Mouse (Mus musculus) hindbrain, embryonic 15.5 days (tissue): ENCODE measurements around the gene Bend6. TPM values are rescaled to one million over a fixed set of nuclear protein-coding genes. Genes with fewer than 3 reads are reported as not detected.
"Not testable (repeated sequence)": the region's sequence is repeated elsewhere in the genome, so short reads cannot be mapped to it uniquely, and the experiment has no call there.

ENCODE experiments used
- ATAC-seq: fragments of 200-750 bp; cut with Nextera tagmentation; 2 replicates; pipeline ENCODE4 v1.8.0; 2017; ENCODE audit warnings: low read depth, moderate number of reproducible peaks, moderate TSS enrichment; ENCODE audit not compliant: low FRiP score
- H3K27ac ChIP-seq: fragments of 300-500 bp; sonication (generic); replicated peaks from 2 replicates; pipeline ENCODE4 v1.5.1; 2015; ENCODE audit warnings: mild to moderate bottlenecking, inconsistent platforms
- H3K27me3 ChIP-seq: fragments of 300-500 bp; sonication (generic); 2 replicates; pipeline ENCODE4 v1.6.1; 2015; ENCODE audit warnings: control low read depth, inconsistent platforms
- H3K36me3 ChIP-seq: fragments of 300-500 bp; sonication (generic); 2 replicates; pipeline ENCODE4 v1.6.1; 2015; ENCODE audit warnings: control low read depth, inconsistent platforms
- H3K4me1 ChIP-seq: fragments of 300-500 bp; sonication (generic); replicated peaks from 2 replicates; pipeline ENCODE4 v1.6.1; 2015; ENCODE audit warnings: control low read depth, inconsistent platforms
- H3K4me2 ChIP-seq: fragments of 300-500 bp; sonication (generic); 2 replicates; pipeline ENCODE4 v1.6.1; 2015; ENCODE audit warnings: moderate library complexity, mild to moderate bottlenecking, inconsistent platforms
- H3K4me3 ChIP-seq: fragments of 300-500 bp; sonication (generic); 2 replicates; pipeline ENCODE4 v1.5.1; 2015; ENCODE audit warnings: mild to moderate bottlenecking, inconsistent platforms
- H3K9ac ChIP-seq: fragments of 300-500 bp; sonication (generic); 2 replicates; pipeline ENCODE4 v1.6.1; 2015; ENCODE audit warnings: inconsistent platforms
- H3K9me3 ChIP-seq: fragments of 300-500 bp; sonication (generic); 2 replicates; pipeline ENCODE4 v1.6.1; 2016; ENCODE audit warnings: control low read depth, inconsistent platforms
- WGBS: fragments of 180-500 bp; shearing (Covaris S2); methylation state at CpG from one replicate; pipeline ENCODE4 v1.1.7; 2015; 5-methylcytosine and 5-hydroxymethylcytosine counted together
- polyA plus RNA-seq: library from polyadenylated mRNA; unstranded; fragments of >200 nt; fragmentation: Nextera tagmentation; extraction: Ambion mirVana; gene quantifications from 2 replicates; pipeline ENCODE4 v1.2.1, GENCODE M21; 2015

The Bend6 gene
- polyA plus RNA-seq, 1 experiment from 2014 or later: 66.5 TPM

DNA sequence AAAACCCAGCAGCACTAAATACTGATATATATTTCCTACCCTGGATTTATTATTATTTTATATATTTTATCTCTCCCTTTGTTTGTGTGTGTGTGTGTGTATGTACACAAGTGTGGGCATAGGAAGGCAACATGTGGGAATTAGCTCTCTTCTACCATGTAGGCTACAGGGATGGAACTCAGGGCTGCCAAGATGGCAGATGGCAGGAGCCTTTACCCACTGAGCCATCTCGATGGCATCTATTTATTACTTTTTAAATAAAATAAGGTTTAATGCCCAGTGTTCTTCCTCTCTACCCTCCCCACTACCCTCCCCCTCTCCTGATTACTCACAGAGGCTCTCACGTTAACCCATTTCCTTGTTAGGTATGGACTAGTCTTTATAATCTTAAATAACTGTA, 38.6 kb downstream of the Bend6 start:
- WGBS: 94% methylated on average over 2 of the region's 2 CpGs

DNA sequence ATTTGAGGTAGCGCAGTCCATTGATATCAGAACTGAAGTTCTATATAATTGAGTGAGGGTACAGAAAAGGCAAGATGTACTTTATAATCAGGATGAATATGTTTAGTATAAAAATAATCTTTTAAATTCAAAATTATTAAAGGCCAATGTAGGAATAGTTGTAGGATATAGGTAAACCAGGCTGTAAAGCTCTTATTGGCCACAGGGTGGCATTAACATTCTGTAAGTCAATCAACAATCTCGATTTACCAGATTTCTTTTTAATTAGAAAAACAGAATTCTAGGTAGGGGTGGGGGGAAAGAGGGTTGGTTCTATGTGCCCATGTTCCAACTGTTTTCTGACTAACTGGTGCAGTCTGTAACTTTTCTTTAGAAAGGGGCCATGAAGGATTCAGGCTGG, 60.8 kb downstream of the Bend6 start:
- no peak overlapping the region for H3K4me3 ChIP-seq
- no peaks in the 10 kb centered on the region for H3K27me3 ChIP-seq
- H3K4me2 ChIP-seq: no peak overlapping the region
- no peaks in the 10 kb centered on the region for H3K4me1 ChIP-seq
- no peaks in the 10 kb centered on the region; the same call in 1 of the 2 replicates for H3K9me3 ChIP-seq
- H3K9ac ChIP-seq: no peak overlapping the region
- WGBS: 95% methylated on average over 2 of the region's 2 CpGs
- H3K27ac ChIP-seq: no peak overlapping the region
- H3K36me3 ChIP-seq: no peaks in the 10 kb centered on the region
- ATAC-seq: no peak

More for the DNA sequence above, 38.6 kb downstream of the Bend6 start:
- no peak for ATAC-seq
- Histone ChIP-seq H3K27ac (no peak overlapping the region), H3K27me3 (no peaks in the 10 kb centered on the region), H3K4me3 (no peak overlapping the region), H3K4me2 (no peak overlapping the region), H3K9ac (no peak overlapping the region), H3K36me3 (peaks cover 6% of the 10 kb centered on the region; the same call in 1 of the 2 replicates), H3K9me3 (no peaks in the 10 kb centered on the region), H3K4me1 (no peaks in the 10 kb centered on the region)

DNA sequence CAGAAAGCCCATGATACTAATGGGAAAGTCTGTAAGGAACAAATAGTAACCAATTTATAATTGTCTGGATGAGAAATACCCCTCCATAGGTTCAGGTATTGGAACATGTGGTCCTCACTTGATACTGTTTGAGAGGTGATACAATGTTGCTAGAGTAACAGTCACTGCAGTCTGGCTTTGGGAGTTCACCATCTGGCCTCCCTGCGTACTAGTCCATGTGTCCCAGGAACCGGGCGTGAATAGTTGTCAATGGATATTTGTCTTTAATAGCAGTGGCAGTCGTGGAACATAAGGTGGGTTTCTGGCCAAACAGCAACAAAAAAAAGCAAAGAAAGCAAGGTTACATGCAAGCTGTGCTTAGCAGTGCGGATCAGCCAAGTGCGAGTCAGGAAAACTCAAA, 63.8 kb downstream of the Bend6 start:
- no peak for ATAC-seq
- Histone ChIP-seq H3K4me3 (no peak overlapping the region), H3K4me1 (no peaks in the 10 kb centered on the region), H3K4me2 (no peak overlapping the region), H3K27ac (no peak overlapping the region), H3K9ac (no peak overlapping the region), H3K36me3 (no peaks in the 10 kb centered on the region), H3K27me3 (no peaks in the 10 kb centered on the region), H3K9me3 (no peaks in the 10 kb centered on the region; the same call in 1 of the 2 replicates)
- WGBS: 69% methylated on average over 6 of the region's 6 CpGs

DNA sequence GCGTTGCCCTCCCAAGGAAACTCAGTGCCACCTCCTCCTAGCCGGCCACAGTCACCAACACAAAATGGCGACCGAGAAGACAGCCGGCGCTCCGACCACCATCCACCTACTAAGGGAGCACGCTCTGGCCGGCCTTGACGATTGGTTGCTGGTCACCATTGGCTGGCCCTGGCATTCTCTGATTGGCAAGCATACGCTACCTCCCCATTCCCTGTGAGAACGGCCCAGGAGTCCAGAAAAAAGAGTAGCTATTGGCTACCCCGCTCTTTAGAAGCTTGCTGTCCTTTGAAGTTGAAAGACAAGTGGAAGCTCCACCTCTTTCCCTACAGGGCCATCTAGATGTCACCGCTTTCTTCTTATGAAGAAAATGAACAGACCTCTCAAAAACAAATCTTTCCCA, 68.7 kb downstream of the Bend6 start:
- not testable (repeated sequence) for H3K27me3 ChIP-seq, H3K4me3 ChIP-seq, H3K36me3 ChIP-seq, H3K4me2 ChIP-seq, H3K9ac ChIP-seq, ATAC-seq, H3K27ac ChIP-seq, H3K4me1 ChIP-seq, H3K9me3 ChIP-seq
- 96% methylated on average over 14 of the region's 14 CpGs for WGBS

DNA sequence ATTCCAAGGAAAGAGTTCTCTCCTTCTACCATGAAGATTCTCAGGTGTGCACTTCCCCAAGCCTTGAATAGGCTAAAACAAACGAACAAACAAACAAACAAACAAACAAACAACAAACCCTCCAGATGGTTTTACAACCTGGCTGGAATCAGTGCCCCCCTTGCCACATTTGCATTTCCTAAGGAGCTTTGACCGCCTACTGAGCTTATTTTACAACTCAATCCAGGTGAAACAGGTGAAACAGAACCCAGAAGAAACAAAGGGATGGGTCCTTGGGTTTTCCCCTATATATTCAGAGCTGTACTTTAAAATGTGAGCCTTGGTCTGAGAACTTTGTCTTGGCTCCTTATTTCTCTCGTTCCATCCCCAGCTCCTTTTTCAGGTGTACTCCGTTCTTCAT, 77.0 kb downstream of the Bend6 start:
- Histone ChIP-seq H3K9ac (no peak overlapping the region), H3K4me3 (no peak overlapping the region), H3K4me1 (no peaks in the 10 kb centered on the region), H3K27me3 (no peaks in the 10 kb centered on the region), H3K27ac (no peak overlapping the region), H3K36me3 (no peaks in the 10 kb centered on the region), H3K9me3 (no peaks in the 10 kb centered on the region), H3K4me2 (no peak overlapping the region)
- no peak for ATAC-seq
- WGBS: 69% methylated on average over 4 of the region's 4 CpGs

DNA sequence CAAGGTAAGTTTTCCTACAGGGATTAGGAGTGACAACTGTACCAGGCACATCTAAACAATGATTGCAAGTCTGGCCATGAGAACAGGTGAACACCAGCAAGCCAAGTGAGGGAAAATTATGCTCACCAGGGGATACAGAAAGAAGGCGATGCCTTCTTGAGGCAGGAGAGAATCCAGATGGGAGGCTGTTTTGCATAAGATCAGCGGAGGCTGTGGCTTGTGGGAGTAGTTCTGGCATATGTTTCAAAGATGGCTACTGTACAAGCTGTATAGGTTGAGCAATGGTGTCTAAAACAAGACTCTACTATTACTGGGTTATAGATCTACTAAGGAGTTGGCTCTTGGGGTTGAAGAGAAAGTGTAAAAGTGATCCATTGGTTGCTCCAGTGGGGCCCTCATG, 89.7 kb downstream of the Bend6 start:
- H3K4me2 ChIP-seq: no peak overlapping the region
- no peak overlapping the region for H3K9ac ChIP-seq
- no peaks in the 10 kb centered on the region for H3K9me3 ChIP-seq
- H3K27ac ChIP-seq: no peak overlapping the region
- no peaks in the 10 kb centered on the region for H3K36me3 ChIP-seq
- H3K4me3 ChIP-seq: no peak overlapping the region
- peaks cover 6% of the 10 kb centered on the region for H3K4me1 ChIP-seq
- 73% methylated on average over 2 of the region's 2 CpGs for WGBS
- ATAC-seq: no peak
- H3K27me3 ChIP-seq: no peaks in the 10 kb centered on the region

DNA sequence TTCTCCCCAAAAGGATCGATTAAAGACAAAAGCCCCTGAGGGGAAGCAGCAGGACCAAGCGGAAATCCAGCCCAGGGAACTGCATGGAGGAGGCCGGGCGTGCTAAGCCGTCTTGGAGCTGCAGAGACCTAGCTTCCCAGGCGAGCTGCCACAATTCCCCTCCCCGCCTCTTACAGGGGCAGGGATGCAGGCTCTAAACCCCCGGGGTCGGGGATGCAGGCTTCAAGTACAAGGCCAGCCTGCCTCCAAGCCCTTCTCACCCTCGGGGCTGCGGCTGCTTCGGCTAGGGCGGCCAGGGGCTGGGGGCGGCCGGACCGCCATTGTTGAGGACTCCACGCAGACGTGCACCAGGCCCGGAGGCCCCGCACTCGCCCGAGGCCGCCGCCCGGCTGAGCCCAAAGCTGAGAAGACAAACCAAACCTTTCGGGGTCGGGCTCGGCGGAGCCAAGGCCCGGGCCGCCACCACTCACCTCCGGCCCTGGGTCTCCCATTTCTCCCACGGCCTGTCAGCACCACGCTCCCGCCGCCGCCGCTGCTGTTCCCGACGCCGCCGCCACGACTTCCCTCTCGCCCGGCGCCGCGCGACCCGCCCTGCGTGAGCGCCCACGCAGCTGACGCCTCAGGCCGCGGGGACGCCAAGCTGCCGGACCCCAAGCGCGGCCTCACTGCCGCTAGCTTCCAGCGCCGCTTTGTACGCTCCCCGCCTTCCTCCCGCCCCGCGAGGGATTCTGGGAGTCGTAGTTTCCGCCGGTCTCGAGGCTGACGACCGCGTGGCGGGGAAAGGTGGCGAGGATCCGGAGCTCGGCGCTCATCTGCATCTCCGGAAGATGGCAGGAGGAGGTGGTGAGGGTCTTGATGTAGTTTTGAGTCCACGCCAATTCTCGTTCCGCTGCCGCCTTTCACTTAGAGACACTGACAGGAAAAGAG, 93.5 kb downstream of the Bend6 start, which contains the start of gene Zfp451:
Gene Zfp451, minus strand, starts transcription at position 728 of the 927 bp plus-strand sequence.
- H3K27ac ChIP-seq: peak within 1 kb of the TSS; percentile 91
- peak; percentile 96 for ATAC-seq
- H3K4me1 ChIP-seq: peaks cover 23% of the 10 kb centered on the region
- H3K4me2 ChIP-seq: peak within 1 kb of the TSS; percentile 71
- H3K9ac ChIP-seq: peak within 1 kb of the TSS; percentile 88
- no peaks in the 10 kb centered on the region for H3K27me3 ChIP-seq
- peak within 1 kb of the TSS; percentile 65 for H3K4me3 ChIP-seq
- H3K36me3 ChIP-seq: peaks cover 14% of the 10 kb centered on the region
- under 1% methylated on average over 85 of the region's 85 CpGs for WGBS
- H3K9me3 ChIP-seq: no peaks in the 10 kb centered on the region

DNA sequence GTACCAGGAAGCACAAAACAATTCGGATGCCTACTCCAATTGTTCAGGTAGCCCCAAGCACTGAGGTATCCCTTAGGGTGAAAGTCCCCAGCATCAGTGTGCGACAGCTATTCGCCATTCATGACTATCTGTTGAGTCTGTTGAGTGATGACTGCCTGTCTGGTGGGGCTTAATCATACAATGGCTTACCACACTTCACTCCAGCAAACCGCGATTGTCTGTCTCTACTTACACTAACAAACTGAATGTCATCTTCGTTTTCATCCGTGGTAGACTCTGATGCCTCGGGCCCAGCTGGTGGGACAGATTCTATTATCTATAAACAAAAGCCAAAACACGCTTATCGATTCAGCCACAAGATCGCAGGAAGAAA, 94.1 kb downstream of the Bend6 start:
- peak overlapping the region; percentile 65 for H3K4me3 ChIP-seq
- WGBS: 7% methylated on average over 11 of the region's 11 CpGs
- no peak; the same call in 1 of the 2 replicates for ATAC-seq
- peak overlapping the region; percentile 71 for H3K4me2 ChIP-seq
- peak overlapping the region; percentile 91 for H3K27ac ChIP-seq
- H3K27me3 ChIP-seq: no peaks in the 10 kb centered on the region
- H3K9ac ChIP-seq: peak overlapping the region; percentile 88
- H3K4me1 ChIP-seq: peaks cover 23% of the 10 kb centered on the region
- H3K9me3 ChIP-seq: no peaks in the 10 kb centered on the region
- H3K36me3 ChIP-seq: peaks cover 18% of the 10 kb centered on the region

DNA sequence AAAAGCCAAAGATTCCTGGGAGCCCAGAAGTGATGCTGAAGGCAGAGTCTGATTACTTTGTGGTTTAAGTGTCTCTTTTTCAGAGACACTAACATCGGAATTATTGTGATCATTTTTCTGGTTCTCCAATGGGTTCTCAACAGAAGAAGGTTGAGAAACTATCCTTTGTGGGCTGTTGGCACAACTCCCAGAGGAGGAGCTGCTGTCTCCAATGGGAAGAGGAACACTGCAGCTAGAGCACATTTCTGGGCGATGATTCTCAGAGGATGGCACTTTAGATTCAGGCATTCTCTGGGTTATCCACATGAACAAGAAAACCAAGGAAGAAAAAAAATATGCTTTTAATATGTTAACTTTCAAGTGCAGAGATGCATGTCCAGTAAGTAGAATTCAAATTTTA, 104.3 kb downstream of the Bend6 start:
- peaks cover 62% of the 10 kb centered on the region for H3K36me3 ChIP-seq

More for the DNA sequence above, 104.3 kb downstream of the Bend6 start:
- Histone ChIP-seq H3K4me3 (no peak overlapping the region), H3K4me1 (no peaks in the 10 kb centered on the region), H3K4me2 (no peak overlapping the region), H3K27ac (no peak overlapping the region), H3K27me3 (no peaks in the 10 kb centered on the region), H3K9me3 (no peaks in the 10 kb centered on the region), H3K9ac (no peak overlapping the region)
- ATAC-seq: no peak
- WGBS: 92% methylated on average over 2 of the region's 2 CpGs

Other genes starting within 250 kb of the Bend6 start
- 22.6 and 24.3 TPM in 2 replicates for gene Prim2, start 238.0 kb downstream of the Bend6 start, polyA plus RNA-seq
- gene Rab23, start 187.9 kb downstream of the Bend6 start, polyA plus RNA-seq: 29.7 and 31.2 TPM in 2 replicates
- gene Bag2, start 150.0 kb downstream of the Bend6 start, polyA plus RNA-seq: 24.8 and 25.8 TPM in 2 replicates
- 37.5 and 37.7 TPM in 2 replicates for gene Zfp451, start 93.2 kb downstream of the Bend6 start, polyA plus RNA-seq
- 39.4 and 41.1 TPM in 2 replicates for gene Dst, start 409 bp upstream of the Bend6 start, polyA plus RNA-seq